Mouse (Mus musculus) lung, embryonic 16.5 days (tissue): ENCODE results near the gene Arhgef28. TPM values are rescaled to one million over a fixed set of nuclear protein-coding genes. Genes with fewer than 3 reads are reported as not detected.

ENCODE experiments used
- ATAC-seq: fragments of 200-750 bp; cut with Nextera tagmentation; 2 replicates; pipeline ENCODE4 v1.8.0; 2017; ENCODE audit warnings: low read depth, mild to moderate bottlenecking, moderate library complexity
- H3K27ac ChIP-seq: fragments of 300-500 bp; sonication (generic); 2 replicates; pipeline ENCODE4 v1.5.1; 2014; ENCODE audit warnings: mild to moderate bottlenecking, control low read depth, low read length
- H3K27me3 ChIP-seq: fragments of 300-500 bp; sonication (generic); 2 replicates; pipeline ENCODE4 v1.6.1; 2014; ENCODE audit warnings: low read depth, low read length, mixed read lengths; ENCODE audit not compliant: control insufficient read depth, insufficient read depth
- H3K36me3 ChIP-seq: fragments of 300-500 bp; sonication (generic); 2 replicates; pipeline ENCODE4 v1.6.1; 2014; ENCODE audit warnings: low read length; ENCODE audit not compliant: control insufficient read depth, insufficient read depth
- H3K4me1 ChIP-seq: fragments of 300-500 bp; sonication (generic); replicated peaks from 2 replicates; pipeline ENCODE4 v1.6.1; 2014; ENCODE audit warnings: low read length, mixed read lengths; ENCODE audit not compliant: control insufficient read depth, insufficient read depth
- H3K4me2 ChIP-seq: fragments of 300-500 bp; sonication (generic); 2 replicates; pipeline ENCODE4 v1.6.1; 2014; ENCODE audit warnings: low read depth, low read length, control low read depth
- H3K4me3 ChIP-seq: fragments of 300-500 bp; sonication (generic); 2 replicates; pipeline ENCODE4 v1.5.1; 2014; ENCODE audit warnings: mild to moderate bottlenecking, low read length, control low read depth
- H3K9ac ChIP-seq: fragments of 300-500 bp; sonication (generic); 2 replicates; pipeline ENCODE4 v1.6.1; 2014; ENCODE audit warnings: low read length, control low read depth
- H3K9me3 ChIP-seq: fragments of 300-500 bp; sonication (generic); 2 replicates; pipeline ENCODE4 v1.6.1; 2016; ENCODE audit warnings: low read length; ENCODE audit not compliant: control insufficient read depth
- WGBS: fragments of 180-500 bp; shearing (Covaris S2); extraction: QIAGEN DNeasy Blood & Tissue Kit; methylation state at CpG from one replicate; pipeline ENCODE4 v1.1.7; 2014; 5-methylcytosine and 5-hydroxymethylcytosine counted together
- polyA plus RNA-seq: library from polyadenylated mRNA; unstranded; fragments of >200 nt; fragmentation: Nextera tagmentation; extraction: Ambion mirVana; gene quantifications from 2 replicates; pipeline ENCODE4 v1.2.1, GENCODE M21; 2015

Arhgef28 gene
- polyA plus RNA-seq, 1 experiment from 2014 or later: 21.7 TPM

DNA sequence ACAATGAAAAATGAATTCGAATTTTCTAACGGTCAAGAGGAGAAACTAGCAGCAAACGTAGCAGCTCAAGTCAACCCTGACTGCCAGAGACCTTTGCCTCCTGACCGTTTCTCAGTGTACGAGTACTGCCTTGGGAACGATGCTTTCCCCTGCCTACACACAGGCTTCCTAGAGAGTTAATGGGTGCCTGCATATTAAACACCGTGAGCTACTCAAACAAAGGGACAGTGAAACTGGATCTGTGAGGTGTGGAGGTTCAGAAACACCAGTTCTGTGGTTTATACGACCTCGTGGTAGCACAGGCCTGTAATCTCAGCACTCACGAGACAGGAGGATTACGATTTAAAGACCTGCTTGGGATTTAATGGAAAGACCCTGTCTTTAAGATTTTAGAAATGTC lies 33.9 kb downstream of the Arhgef28 start:
- 57% methylated on average over 11 of the region's 11 CpGs for WGBS
- H3K9me3 ChIP-seq: no peaks in the 10 kb centered on the region
- ATAC-seq: no peak
- H3K4me1 ChIP-seq: peaks cover 5% of the 10 kb centered on the region
- peak overlapping the region; percentile 27 for H3K27ac ChIP-seq
- H3K4me2 ChIP-seq: no peak overlapping the region
- H3K4me3 ChIP-seq: no peak overlapping the region
- H3K27me3 ChIP-seq: no peaks in the 10 kb centered on the region
- no peaks in the 10 kb centered on the region for H3K36me3 ChIP-seq
- H3K9ac ChIP-seq: no peak overlapping the region; the same call in 1 of the 2 replicates

DNA sequence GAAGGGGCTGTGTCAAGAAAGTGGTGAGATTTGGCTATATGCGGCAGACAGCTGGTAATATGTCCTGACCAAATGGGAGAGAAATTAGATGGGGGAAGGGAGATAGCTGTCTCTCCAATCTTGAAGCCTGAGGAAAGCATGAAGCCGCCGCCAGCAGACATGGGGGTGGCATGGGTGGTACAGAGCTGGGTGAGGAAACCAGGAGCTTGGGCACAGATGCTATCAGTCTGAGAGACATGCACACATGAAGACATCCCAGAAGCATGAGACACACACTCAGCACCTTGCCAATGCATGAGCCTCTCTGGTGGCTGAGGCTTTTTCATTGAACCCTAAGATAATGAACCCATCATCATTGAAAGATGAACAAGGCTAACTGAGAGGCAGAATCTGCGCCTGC lies 34.5 kb downstream of the Arhgef28 start:
- Histone ChIP-seq H3K4me2 (no peak overlapping the region), H3K4me3 (no peak overlapping the region), H3K9ac (no peak overlapping the region), H3K36me3 (no peaks in the 10 kb centered on the region), H3K9me3 (no peaks in the 10 kb centered on the region), H3K4me1 (peaks cover 2% of the 10 kb centered on the region; the same call in 1 of the 2 replicates), H3K27ac (no peak overlapping the region), H3K27me3 (no peaks in the 10 kb centered on the region)
- 91% methylated on average over 4 of the region's 4 CpGs for WGBS
- ATAC-seq: no peak

DNA sequence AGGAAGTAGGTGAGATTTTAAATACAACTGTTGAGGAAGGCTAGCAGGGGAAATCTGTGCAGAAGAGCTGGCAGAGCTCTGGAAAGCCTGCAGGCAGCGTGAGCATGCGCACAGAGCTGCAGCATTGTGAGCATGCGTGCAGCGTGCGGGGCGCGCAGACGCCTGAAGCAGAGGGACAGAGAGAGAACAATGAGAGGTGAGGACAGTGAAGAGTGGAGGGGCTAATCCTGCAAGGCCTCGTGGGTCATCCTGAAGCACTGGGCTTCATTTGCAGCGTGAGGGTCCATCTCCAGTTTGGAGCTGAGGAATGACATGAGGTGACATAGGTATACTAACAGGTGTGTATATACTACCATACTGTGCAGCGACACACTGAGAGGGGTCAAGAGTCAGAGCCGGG lies 35.0 kb downstream of the Arhgef28 start:
- 85% methylated on average over 12 of the region's 12 CpGs for WGBS
- no peak for ATAC-seq

DNA sequence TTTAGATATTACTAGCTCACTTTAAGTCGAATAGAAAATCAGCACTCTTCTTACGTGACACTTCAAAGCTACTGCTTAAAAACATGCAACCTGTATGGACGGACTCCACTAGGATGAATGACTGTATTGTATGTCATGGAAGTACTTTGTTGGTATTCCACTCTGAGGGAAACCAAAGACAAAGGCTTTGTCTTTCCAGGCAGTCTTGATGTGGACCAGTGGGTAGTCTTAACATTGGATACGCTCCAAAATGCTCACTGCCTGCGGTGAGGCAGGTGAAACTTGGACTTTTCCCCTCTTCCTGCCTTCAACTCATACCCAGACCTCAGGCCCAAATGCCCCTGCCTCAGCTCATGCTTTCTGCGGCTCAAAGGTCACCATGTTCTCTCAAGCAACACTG lies 41.4 kb downstream of the Arhgef28 start:
- Histone ChIP-seq H3K27me3 (no peaks in the 10 kb centered on the region), H3K27ac (peak overlapping the region; percentile 62), H3K9ac (no peak overlapping the region), H3K4me2 (no peak overlapping the region), H3K4me1 (peaks cover 3% of the 10 kb centered on the region; the same call in 1 of the 2 replicates), H3K9me3 (no peaks in the 10 kb centered on the region), H3K4me3 (no peak overlapping the region), H3K36me3 (no peaks in the 10 kb centered on the region)
- ATAC-seq: no peak
- 58% methylated on average over 6 of the region's 6 CpGs for WGBS

More for the DNA sequence above, 35.0 kb downstream of the Arhgef28 start:
- Histone ChIP-seq H3K4me3 (no peak overlapping the region), H3K4me2 (no peak overlapping the region), H3K36me3 (no peaks in the 10 kb centered on the region), H3K27me3 (no peaks in the 10 kb centered on the region), H3K27ac (no peak overlapping the region), H3K9me3 (no peaks in the 10 kb centered on the region), H3K9ac (no peak overlapping the region), H3K4me1 (peaks cover 2% of the 10 kb centered on the region; the same call in 1 of the 2 replicates)

DNA sequence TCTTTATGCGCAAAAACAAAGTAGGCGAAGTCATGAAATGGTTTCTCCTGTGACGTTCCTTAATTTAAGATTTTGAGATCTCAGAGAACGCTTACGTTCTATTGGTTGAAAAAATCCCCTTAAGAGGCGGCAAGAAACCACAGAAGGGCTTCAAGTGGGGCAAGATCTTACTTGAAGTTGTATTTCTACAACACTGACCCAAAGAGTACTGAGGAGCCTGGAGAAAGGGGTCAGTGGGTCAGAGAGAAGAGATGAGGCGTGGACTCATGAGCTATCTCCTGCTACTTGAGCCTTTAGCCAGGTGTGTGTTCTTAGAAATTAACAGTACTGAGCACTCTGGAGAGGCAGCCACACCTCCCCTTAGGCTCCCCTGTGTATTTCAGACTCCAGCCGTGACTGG lies 44.7 kb downstream of the Arhgef28 start:
- ATAC-seq: peak; percentile 38
- no peaks in the 10 kb centered on the region for H3K9me3 ChIP-seq
- H3K36me3 ChIP-seq: no peaks in the 10 kb centered on the region
- H3K27ac ChIP-seq: no peak overlapping the region
- H3K9ac ChIP-seq: no peak overlapping the region
- H3K4me2 ChIP-seq: no peak overlapping the region
- 70% methylated on average over 8 of the region's 8 CpGs for WGBS
- H3K4me3 ChIP-seq: no peak overlapping the region
- H3K27me3 ChIP-seq: no peaks in the 10 kb centered on the region
- H3K4me1 ChIP-seq: peaks cover 3% of the 10 kb centered on the region; the same call in 1 of the 2 replicates

GRCm38 (mm10) chr13:98156656-98157055 lies 49.6 kb downstream of the Arhgef28 start:
- Histone ChIP-seq H3K27me3 (no peaks in the 10 kb centered on the region), H3K9ac (no peak overlapping the region), H3K36me3 (no peaks in the 10 kb centered on the region), H3K9me3 (no peaks in the 10 kb centered on the region), H3K4me1 (no peaks in the 10 kb centered on the region), H3K4me3 (no peak overlapping the region), H3K27ac (no peak overlapping the region), H3K4me2 (no peak overlapping the region)
- 48% methylated on average over 7 of the region's 7 CpGs for WGBS
- ATAC-seq: no peak

- Histone ChIP-seq H3K27ac (no peak overlapping the region), H3K9me3 (no peaks in the 10 kb centered on the region), H3K4me1 (no peaks in the 10 kb centered on the region), H3K9ac (no peak overlapping the region), H3K36me3 (no peaks in the 10 kb centered on the region), H3K4me2 (no peak overlapping the region), H3K4me3 (no peak overlapping the region), H3K27me3 (no peaks in the 10 kb centered on the region)
- ATAC-seq: no peak
- 79% methylated on average over 8 of the region's 8 CpGs for whole genome bisulfite sequencing
Measured at GRCm38 (mm10) chr13:98152759-98153158, 53.5 kb downstream of the Arhgef28 start.

GRCm38 (mm10) chr13:98147532-98147931 lies 58.7 kb downstream of the Arhgef28 start:
- Histone ChIP-seq H3K27ac (no peak overlapping the region), H3K4me3 (no peak overlapping the region), H3K4me2 (no peak overlapping the region), H3K9ac (no peak overlapping the region), H3K4me1 (peaks cover 2% of the 10 kb centered on the region; the same call in 1 of the 2 replicates), H3K36me3 (no peaks in the 10 kb centered on the region), H3K27me3 (no peaks in the 10 kb centered on the region), H3K9me3 (no peaks in the 10 kb centered on the region)
- ATAC-seq: no peak
- 77% methylated on average over 5 of the region's 5 CpGs for WGBS

GRCm38 (mm10) chr13:98146573-98147160 lies 59.6 kb downstream of the Arhgef28 start:
- H3K27ac ChIP-seq: no peak overlapping the region
- 87% methylated on average over 8 of the region's 8 CpGs for WGBS
- H3K36me3 ChIP-seq: no peaks in the 10 kb centered on the region
- no peaks in the 10 kb centered on the region for H3K9me3 ChIP-seq
- peaks cover 2% of the 10 kb centered on the region; the same call in 1 of the 2 replicates for H3K4me1 ChIP-seq
- no peak overlapping the region for H3K4me3 ChIP-seq
- no peak for ATAC-seq
- no peaks in the 10 kb centered on the region for H3K27me3 ChIP-seq
- H3K4me2 ChIP-seq: no peak overlapping the region
- no peak overlapping the region for H3K9ac ChIP-seq
